Mouse (Mus musculus) thymus, adult 2 months (tissue): ENCODE results near the gene Iqca. TPM values are rescaled to one million over a fixed set of nuclear protein-coding genes. Genes with fewer than 3 reads are reported as not detected.

Experiments
- DNase-seq: peaks from one replicate; pipeline ENCODE4 v3.0.0; 2021
- H3K27ac ChIP-seq: fragments of 200-500 bp; 2 replicates; pipeline ENCODE4 v1.5.1; 2012; ENCODE audit warnings: low read length, control low read depth; ENCODE audit not compliant: control insufficient read depth, insufficient read depth
- H3K27me3 ChIP-seq: fragments of 200-500 bp; 2 replicates; pipeline ENCODE4 v1.6.1; 2012; ENCODE audit warnings: mild to moderate bottlenecking, low read length, moderate library complexity, mixed read lengths; ENCODE audit not compliant: control insufficient read depth, insufficient read depth
- H3K36me3 ChIP-seq: fragments of 200-500 bp; 2 replicates; pipeline ENCODE4 v1.6.1; 2012; ENCODE audit warnings: mild to moderate bottlenecking, low read length, moderate library complexity; ENCODE audit not compliant: control insufficient read depth, insufficient read depth
- H3K4me1 ChIP-seq: fragments of 200-500 bp; replicated peaks from 2 replicates; pipeline ENCODE4 v1.6.1; 2012; ENCODE audit warnings: low read length; ENCODE audit not compliant: control insufficient read depth, insufficient read depth
- H3K4me3 ChIP-seq: fragments of 200-500 bp; 2 replicates; pipeline ENCODE4 v1.5.1; 2012; ENCODE audit warnings: mild to moderate bottlenecking, low read length, control low read depth, moderate library complexity; ENCODE audit not compliant: control insufficient read depth, insufficient read depth
- CTCF ChIP-seq: fragments of 200-500 bp; IDR thresholded peaks from 2 replicates; pipeline ENCODE4 v1.5.1; 2012; ENCODE audit warnings: mild to moderate bottlenecking, control low read depth, low read length, moderate library complexity, borderline replicate concordance; ENCODE audit not compliant: control insufficient read depth, poor library complexity, insufficient read depth; ENCODE audit errors: extremely low read depth
- POLR2A ChIP-seq: fragments of 200-500 bp; IDR thresholded peaks from 2 replicates; pipeline ENCODE4 v1.6.1; 2012; ENCODE audit warnings: mild to moderate bottlenecking, low read length, control low read depth, moderate library complexity; ENCODE audit not compliant: control insufficient read depth, poor library complexity, insufficient read depth; ENCODE audit errors: extremely low read depth
- WGBS: fragments of 180-500 bp; shearing (Covaris S2); methylation state at CpG from one replicate; pipeline ENCODE4 v1.1.7; 2018; 5-methylcytosine and 5-hydroxymethylcytosine counted together
- polyA plus RNA-seq: library from polyadenylated mRNA; depleted of rRNA; stranded (reverse); fragments of >200 nt; gene quantifications from 2 replicates; pipeline ENCODE4 v1.2.3, GENCODE M21; 2012

Gene Iqca
- polyA plus RNA-seq, 1 experiment = not detected

DNA sequence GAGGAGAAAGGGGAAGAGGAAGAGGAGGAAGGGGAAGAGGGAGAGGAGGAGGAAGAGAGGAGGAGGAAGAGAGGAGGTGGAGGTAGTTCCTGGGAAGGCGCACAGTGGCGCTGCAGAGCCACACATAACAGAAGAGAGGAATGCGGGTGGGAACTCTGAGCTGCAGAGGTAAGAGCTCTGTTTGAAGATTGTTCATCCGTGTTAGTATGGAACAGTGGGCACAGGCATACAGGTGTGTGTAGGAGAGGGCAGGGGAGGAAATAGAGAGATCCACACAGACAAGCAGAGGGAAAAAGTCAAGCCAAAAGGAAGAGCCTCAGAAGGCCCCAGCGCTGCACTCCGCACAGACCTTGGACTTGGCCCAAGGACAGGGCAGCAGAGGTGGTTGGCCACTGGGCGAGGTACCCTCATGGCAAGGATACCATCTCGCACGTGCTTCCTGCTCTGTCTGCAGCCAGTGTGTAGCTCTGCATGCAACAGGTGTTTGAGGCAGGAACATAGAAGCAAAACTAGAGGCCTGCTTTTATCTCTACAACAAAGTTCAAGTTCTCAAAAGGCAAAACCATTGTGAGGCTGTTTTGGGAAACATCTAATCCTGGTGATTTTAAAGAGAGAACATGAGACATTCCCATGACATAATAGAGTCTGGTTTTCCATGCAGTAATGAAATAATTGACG lies 60.2 kb downstream of the Iqca start:
- H3K27ac ChIP-seq = no peak overlapping the region
- H3K27me3 ChIP-seq = no peaks in the 10 kb centered on the region
- DNase-seq = no peak
- H3K36me3 ChIP-seq = no peaks in the 10 kb centered on the region
- 87% methylated on average over 10 of the region's 10 CpGs for WGBS
- no peak for TF ChIP-seq POLR2A
- no peak for TF ChIP-seq CTCF
- no peaks in the 10 kb centered on the region for H3K4me1 ChIP-seq
- H3K4me3 ChIP-seq = no peak overlapping the region

DNA sequence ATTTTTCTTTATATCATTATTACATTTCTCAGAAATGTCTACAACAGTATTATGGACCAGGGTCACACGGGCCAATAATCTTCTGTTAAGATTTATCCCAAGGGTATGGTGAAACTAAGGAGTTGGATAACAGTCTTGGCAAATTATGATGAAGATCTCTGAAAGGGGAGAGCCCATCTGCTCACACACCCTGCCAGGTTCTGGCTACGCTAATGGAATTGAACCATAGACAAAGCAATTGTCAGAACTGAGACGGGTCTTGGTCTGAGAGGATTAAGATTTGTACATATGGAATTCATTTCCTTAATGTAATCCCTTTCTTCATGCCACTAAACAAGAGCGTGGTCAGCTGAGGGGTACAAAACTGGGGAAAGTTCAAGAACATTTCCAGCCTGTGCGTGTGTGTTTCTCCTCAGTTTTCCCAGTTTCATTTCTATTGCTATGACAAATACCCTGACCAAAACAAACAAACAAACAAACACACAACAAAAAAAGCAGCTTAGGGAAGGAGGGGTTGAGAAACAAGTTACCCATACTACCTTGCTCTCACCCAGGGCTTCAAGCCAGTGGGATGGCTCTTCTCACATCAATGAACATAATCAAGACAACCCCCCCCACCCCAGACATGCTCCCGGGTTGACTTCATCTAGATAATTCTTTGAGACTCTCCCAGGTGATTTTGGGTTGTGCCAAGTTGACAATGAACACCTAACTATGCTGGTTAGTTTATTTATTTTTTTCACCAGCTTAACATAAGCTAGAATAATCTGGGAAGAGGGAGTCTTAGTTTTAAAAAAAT lies 64.8 kb downstream of the Iqca start:
- H3K27me3 ChIP-seq = no peaks in the 10 kb centered on the region
- no peak for TF ChIP-seq CTCF
- no peak for TF ChIP-seq POLR2A
- DNase-seq = no peak
- no peak overlapping the region for H3K4me3 ChIP-seq
- WGBS = 85% methylated on average over 6 of the region's 6 CpGs
- H3K4me1 ChIP-seq = no peaks in the 10 kb centered on the region
- no peaks in the 10 kb centered on the region for H3K36me3 ChIP-seq
- no peak overlapping the region for H3K27ac ChIP-seq

DNA sequence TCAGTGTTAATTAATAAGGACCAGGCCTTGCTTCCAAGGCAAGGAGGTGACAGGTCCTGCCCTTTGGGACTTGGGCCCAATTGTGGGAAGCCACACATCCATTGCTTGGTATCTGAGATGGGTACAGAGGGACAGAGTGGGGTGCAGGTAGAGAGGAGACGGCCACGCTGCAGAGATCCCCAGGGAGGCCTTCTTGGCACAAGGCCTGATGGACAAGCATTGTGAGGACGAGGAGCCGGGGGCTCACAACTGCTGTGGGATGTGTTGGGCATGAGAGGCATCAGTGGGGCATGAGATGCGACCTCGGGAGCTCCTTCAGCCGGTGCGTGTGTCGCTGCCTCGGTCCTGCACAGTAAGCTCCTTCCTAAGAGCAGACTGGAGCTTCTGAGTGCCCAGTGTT lies 66.7 kb downstream of the Iqca start:
- H3K4me1 ChIP-seq = no peaks in the 10 kb centered on the region
- no peak overlapping the region for H3K4me3 ChIP-seq
- 96% methylated on average over 10 of the region's 10 CpGs for WGBS
- TF ChIP-seq POLR2A = no peak
- TF ChIP-seq CTCF = no peak
- H3K27me3 ChIP-seq = no peaks in the 10 kb centered on the region
- H3K27ac ChIP-seq = no peak overlapping the region
- no peaks in the 10 kb centered on the region for H3K36me3 ChIP-seq
- no peak for DNase-seq

DNA sequence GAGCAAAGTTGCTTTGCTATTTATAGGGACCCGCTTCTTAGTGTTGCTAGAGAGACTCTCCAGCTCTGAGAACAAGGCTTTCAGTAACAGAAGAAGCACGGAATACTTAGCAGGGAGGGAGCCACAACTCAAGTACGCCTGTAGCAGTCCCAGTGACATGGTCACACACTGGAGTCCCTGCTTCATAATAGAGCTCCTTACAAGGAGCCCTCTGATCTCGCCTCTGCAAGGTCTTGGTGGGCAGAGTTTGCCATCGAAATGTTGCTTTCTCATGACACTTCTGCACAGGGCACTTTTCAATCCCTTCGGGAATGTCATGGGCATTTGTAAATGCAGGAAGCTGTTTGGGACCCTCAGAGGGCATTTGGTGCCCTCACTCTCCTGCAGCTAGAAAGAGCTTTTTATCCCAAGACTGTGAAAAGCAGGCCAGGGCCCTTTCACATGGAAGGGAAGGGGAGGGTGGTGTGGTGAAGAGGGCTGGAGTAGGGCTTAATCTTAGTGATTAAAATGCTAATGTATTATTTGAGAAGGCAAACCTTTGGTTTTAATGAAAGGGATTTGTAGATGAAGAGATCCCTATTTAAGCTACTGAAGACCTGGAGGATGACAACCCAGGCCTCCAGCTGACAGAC lies 67.6 kb downstream of the Iqca start:
- 88% methylated on average over 6 of the region's 6 CpGs for WGBS
- no peak overlapping the region for H3K27ac ChIP-seq
- no peaks in the 10 kb centered on the region for H3K36me3 ChIP-seq
- no peak for TF ChIP-seq POLR2A
- TF ChIP-seq CTCF = no peak
- no peaks in the 10 kb centered on the region for H3K4me1 ChIP-seq
- no peaks in the 10 kb centered on the region for H3K27me3 ChIP-seq
- no peak for DNase-seq
- H3K4me3 ChIP-seq = no peak overlapping the region

DNA sequence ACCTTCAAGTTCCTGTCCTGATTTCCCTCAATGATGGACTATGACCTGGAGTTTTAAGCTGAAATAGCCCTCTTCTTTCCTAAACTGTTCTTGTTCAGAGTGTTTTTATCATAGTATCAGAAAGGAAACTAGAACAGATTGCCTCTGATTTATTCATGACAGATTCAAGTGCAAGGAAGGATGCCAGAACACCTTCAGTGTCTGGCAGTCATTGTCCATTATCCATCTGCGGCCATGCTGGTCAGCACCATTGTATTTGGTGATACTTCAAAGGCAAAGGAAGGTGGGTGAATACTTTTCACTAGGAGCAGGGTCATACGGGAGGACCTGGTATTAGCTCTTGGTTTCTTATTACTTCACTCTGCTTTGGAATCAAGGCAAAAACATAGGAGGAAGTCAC lies 76.9 kb downstream of the Iqca start:
- TF ChIP-seq CTCF (no peak), POLR2A (no peak)
- H3K27me3 ChIP-seq = no peaks in the 10 kb centered on the region
- H3K36me3 ChIP-seq = no peaks in the 10 kb centered on the region
- H3K27ac ChIP-seq = no peak overlapping the region
- DNase-seq = no peak
- H3K4me3 ChIP-seq = no peak overlapping the region
- H3K4me1 ChIP-seq = no peaks in the 10 kb centered on the region
- 92% methylated on average over 2 of the region's 2 CpGs for WGBS

DNA sequence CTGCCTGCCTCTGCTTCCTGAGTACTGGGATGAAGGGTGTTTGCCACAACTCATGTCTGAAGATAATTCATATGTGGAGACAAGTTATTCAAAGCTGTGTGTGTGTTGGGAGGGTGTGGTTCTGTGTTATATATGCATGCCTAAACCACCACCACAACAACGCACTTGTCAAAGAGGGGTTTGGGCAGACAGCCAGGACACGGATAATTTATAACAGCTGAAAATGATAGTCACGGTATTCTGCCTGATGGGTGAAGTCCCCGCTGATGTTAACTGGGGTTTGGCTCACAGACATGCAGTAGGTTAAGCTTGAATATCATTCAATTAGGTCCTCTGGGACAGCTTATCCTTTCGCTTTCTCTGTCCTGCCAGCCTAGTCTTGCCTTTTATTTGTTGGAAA lies 78.4 kb downstream of the Iqca start:
- DNase-seq = no peak
- no peak overlapping the region for H3K4me3 ChIP-seq
- no peak overlapping the region for H3K27ac ChIP-seq
- no peak for TF ChIP-seq CTCF
- no peak for TF ChIP-seq POLR2A
- WGBS = 67% methylated on average over 5 of the region's 5 CpGs
- no peaks in the 10 kb centered on the region for H3K4me1 ChIP-seq
- no peaks in the 10 kb centered on the region for H3K27me3 ChIP-seq
- H3K36me3 ChIP-seq = no peaks in the 10 kb centered on the region
